Mouse (Mus musculus): ENCODE measurements at regions not wholly inside any gene's neighbourhood (a gene's known extent, or its start where the extent isn't known, plus 50 kb on each side); places are given as distances from the start of the nearest gene placed in this dataset.

GRCm38 (mm10) chr9:98091105-98091504 lies 58.1 kb upstream of the Clstn2 start:
- no peak overlapping the region for H3K9ac ChIP-seq
- no peaks in the 10 kb centered on the region for H3K4me1 ChIP-seq (replicated peaks)
- no peaks in the 10 kb centered on the region for H3K27me3 ChIP-seq
- no peak for ATAC-seq (ENCODE audit: low FRiP score, low read depth)
- H3K36me3 ChIP-seq, result no peaks in the 10 kb centered on the region
- no peaks in the 10 kb centered on the region for H3K9me3 ChIP-seq
- H3K4me2 ChIP-seq, result no peak overlapping the region
- whole genome bisulfite sequencing, result 80% methylated on average over 1 of the region's 1 CpGs
- no peak overlapping the region for H3K27ac ChIP-seq (replicated peaks)
- H3K4me3 ChIP-seq, result no peak overlapping the region

- no peak overlapping the region for H3K4me3 ChIP-seq
- H3K4me2 ChIP-seq, result no peak overlapping the region
- H3K9me3 ChIP-seq, result no peaks in the 10 kb centered on the region
- 78% methylated on average over 10 of the region's 10 CpGs for WGBS
- no peak for ATAC-seq (ENCODE audit: low FRiP score, low read depth)
- no peaks in the 10 kb centered on the region for H3K4me1 ChIP-seq (replicated peaks)
- no peak overlapping the region for H3K27ac ChIP-seq (replicated peaks)
- H3K36me3 ChIP-seq, result no peaks in the 10 kb centered on the region
- H3K9ac ChIP-seq, result no peak overlapping the region
- no peaks in the 10 kb centered on the region for H3K27me3 ChIP-seq
Measured at GRCm38 (mm10) chr9:98095064-98095790, 62.2 kb upstream of the Clstn2 start.

- Histone ChIP-seq H3K27ac (replicated peaks) (no peak overlapping the region), H3K9me3 (no peaks in the 10 kb centered on the region), H3K27me3 (no peaks in the 10 kb centered on the region), H3K4me1 (replicated peaks) (no peaks in the 10 kb centered on the region), H3K4me2 (no peak overlapping the region), H3K36me3 (no peaks in the 10 kb centered on the region), H3K4me3 (no peak overlapping the region), H3K9ac (no peak overlapping the region)
- no peak for ATAC-seq (ENCODE audit: low FRiP score, low read depth)
- WGBS, result 53% methylated on average over 6 of the region's 6 CpGs
Measured at GRCm38 (mm10) chr9:98123390-98123789, 90.4 kb upstream of the Clstn2 start.

- Histone ChIP-seq H3K27ac (replicated peaks) (no peak overlapping the region), H3K36me3 (no peaks in the 10 kb centered on the region), H3K4me2 (no peak overlapping the region), H3K9ac (no peak overlapping the region), H3K9me3 (no peaks in the 10 kb centered on the region), H3K27me3 (no peaks in the 10 kb centered on the region), H3K4me1 (replicated peaks) (no peaks in the 10 kb centered on the region), H3K4me3 (no peak overlapping the region)
- ATAC-seq (ENCODE audit: low FRiP score, low read depth), result no peak
- WGBS, result 90% methylated on average over 4 of the region's 4 CpGs
Measured at GRCm38 (mm10) chr9:98129596-98129995, 96.6 kb upstream of the Clstn2 start.

- Histone ChIP-seq H3K27ac (replicated peaks) (no peak overlapping the region), H3K4me2 (no peak overlapping the region), H3K4me1 (replicated peaks) (no peaks in the 10 kb centered on the region), H3K9ac (no peak overlapping the region), H3K36me3 (no peaks in the 10 kb centered on the region), H3K9me3 (no peaks in the 10 kb centered on the region), H3K4me3 (no peak overlapping the region), H3K27me3 (no peaks in the 10 kb centered on the region)
- 0 out of 2 replicates have a peak, but pooled peaks have one; percentile 48 for ATAC-seq (ENCODE audit: low FRiP score, low read depth)
- WGBS, result 69% methylated on average over 5 of the region's 5 CpGs
Measured at GRCm38 (mm10) chr9:98130849-98131248, 97.9 kb upstream of the Clstn2 start.

GRCm38 (mm10) chr9:98140546-98140945 lies 107.6 kb upstream of the Clstn2 start:
- H3K36me3 ChIP-seq, result no peaks in the 10 kb centered on the region
- no peaks in the 10 kb centered on the region for H3K9me3 ChIP-seq
- no peak overlapping the region for H3K4me3 ChIP-seq
- no peaks in the 10 kb centered on the region for H3K4me1 ChIP-seq (replicated peaks)
- H3K9ac ChIP-seq, result no peak overlapping the region
- no peak for ATAC-seq (ENCODE audit: low FRiP score, low read depth)
- no peaks in the 10 kb centered on the region for H3K27me3 ChIP-seq
- no peak overlapping the region for H3K27ac ChIP-seq (replicated peaks)
- H3K4me2 ChIP-seq, result no peak overlapping the region

GRCm38 (mm10) chr9:98142121-98142520 lies 109.1 kb upstream of the Clstn2 start:
- H3K4me1 ChIP-seq (replicated peaks), result no peaks in the 10 kb centered on the region
- H3K4me2 ChIP-seq, result no peak overlapping the region
- no peaks in the 10 kb centered on the region for H3K9me3 ChIP-seq
- no peaks in the 10 kb centered on the region for H3K27me3 ChIP-seq
- WGBS, result 72% methylated on average over 7 of the region's 7 CpGs
- H3K4me3 ChIP-seq, result no peak overlapping the region
- no peak overlapping the region for H3K27ac ChIP-seq (replicated peaks)
- H3K36me3 ChIP-seq, result no peaks in the 10 kb centered on the region
- ATAC-seq (ENCODE audit: low FRiP score, low read depth), result no peak
- no peak overlapping the region for H3K9ac ChIP-seq

GRCm38 (mm10) chr9:98146901-98147300 lies 113.9 kb upstream of the Clstn2 start:
- Histone ChIP-seq H3K9ac (no peak overlapping the region), H3K4me3 (no peak overlapping the region), H3K36me3 (no peaks in the 10 kb centered on the region), H3K27me3 (no peaks in the 10 kb centered on the region), H3K4me2 (no peak overlapping the region), H3K9me3 (no peaks in the 10 kb centered on the region), H3K4me1 (replicated peaks) (no peaks in the 10 kb centered on the region), H3K27ac (replicated peaks) (no peak overlapping the region)
- ATAC-seq (ENCODE audit: low FRiP score, low read depth), result no peak
- 81% methylated on average over 5 of the region's 5 CpGs for WGBS

GRCm38 (mm10) chr9:98158421-98158820 lies 125.4 kb upstream of the Clstn2 start:
- Histone ChIP-seq H3K36me3 (no peaks in the 10 kb centered on the region), H3K27ac (replicated peaks) (no peak overlapping the region), H3K4me2 (no peak overlapping the region), H3K4me3 (no peak overlapping the region), H3K4me1 (replicated peaks) (no peaks in the 10 kb centered on the region), H3K9ac (no peak overlapping the region), H3K27me3 (no peaks in the 10 kb centered on the region), H3K9me3 (no peaks in the 10 kb centered on the region)
- whole genome bisulfite sequencing, result 92% methylated on average over 2 of the region's 2 CpGs
- no peak for ATAC-seq (ENCODE audit: low FRiP score, low read depth)

GRCm38 (mm10) chr9:98164489-98164888 lies 122.7 kb upstream of the Nmnat3 start:
- Histone ChIP-seq H3K4me3 (no peak overlapping the region), H3K27ac (replicated peaks) (no peak overlapping the region), H3K4me2 (no peak overlapping the region), H3K4me1 (replicated peaks) (no peaks in the 10 kb centered on the region), H3K36me3 (no peaks in the 10 kb centered on the region), H3K9me3 (no peaks in the 10 kb centered on the region), H3K9ac (no peak overlapping the region), H3K27me3 (no peaks in the 10 kb centered on the region)
- ATAC-seq (ENCODE audit: low FRiP score, low read depth), result no peak
- 26% methylated on average over 5 of the region's 5 CpGs for WGBS

- Histone ChIP-seq H3K27ac (replicated peaks) (no peak overlapping the region), H3K4me1 (replicated peaks) (peaks cover 19% of the 10 kb centered on the region), H3K4me2 (no peak overlapping the region), H3K9me3 (no peaks in the 10 kb centered on the region), H3K27me3 (no peaks in the 10 kb centered on the region), H3K4me3 (no peak overlapping the region), H3K36me3 (no peaks in the 10 kb centered on the region), H3K9ac (no peak overlapping the region)
- 51% methylated on average over 5 of the region's 5 CpGs for WGBS
- ATAC-seq (ENCODE audit: low FRiP score, low read depth), result no peak
Measured at GRCm38 (mm10) chr9:98174056-98174455, 113.2 kb upstream of the Nmnat3 start.

- H3K27me3 ChIP-seq, result no peaks in the 10 kb centered on the region
- H3K9me3 ChIP-seq, result no peaks in the 10 kb centered on the region
- no peaks in the 10 kb centered on the region for H3K36me3 ChIP-seq
- ATAC-seq (ENCODE audit: low FRiP score, low read depth), result no peak
- no peak overlapping the region for H3K4me3 ChIP-seq
- H3K4me1 ChIP-seq (replicated peaks), result peaks cover 19% of the 10 kb centered on the region
- H3K4me2 ChIP-seq, result no peak overlapping the region
- 42% methylated on average over 7 of the region's 7 CpGs for WGBS
- no peak overlapping the region for H3K27ac ChIP-seq (replicated peaks)
- H3K9ac ChIP-seq, result no peak overlapping the region
Measured at GRCm38 (mm10) chr9:98176701-98177380, 110.4 kb upstream of the Nmnat3 start.

Measured in hindbrain, embryonic 15.5 days (tissue).